Mouse (Mus musculus) kidney, embryonic 15.5 days (tissue): ENCODE results near the gene Ptafr. TPM values are rescaled to one million over a fixed set of nuclear protein-coding genes. Genes with fewer than 3 reads are reported as not detected.

Experiments used
- ATAC-seq: fragments of 200-750 bp; cut with Nextera tagmentation; replicated peaks from 2 replicates; pipeline ENCODE4 v1.8.0; 2017; ENCODE audit warnings: moderate TSS enrichment; ENCODE audit not compliant: low FRiP score
- H3K27ac ChIP-seq: fragments of 300-500 bp; sonication (generic); 2 replicates; pipeline ENCODE4 v1.5.1; 2015; ENCODE audit warnings: mild to moderate bottlenecking, inconsistent platforms
- H3K27me3 ChIP-seq: fragments of 300-500 bp; sonication (generic); 2 replicates; pipeline ENCODE4 v1.6.1; 2015; ENCODE audit warnings: inconsistent platforms
- H3K36me3 ChIP-seq: fragments of 300-500 bp; sonication (generic); 2 replicates; pipeline ENCODE4 v1.6.1; 2015; ENCODE audit warnings: inconsistent platforms
- H3K4me1 ChIP-seq: fragments of 300-500 bp; sonication (generic); 2 replicates; pipeline ENCODE4 v1.6.1; 2015; ENCODE audit warnings: inconsistent platforms
- H3K4me2 ChIP-seq: fragments of 300-500 bp; sonication (generic); 2 replicates; pipeline ENCODE4 v1.6.1; 2015; ENCODE audit warnings: moderate library complexity, mild to moderate bottlenecking, inconsistent platforms
- H3K4me3 ChIP-seq: fragments of 300-500 bp; sonication (generic); replicated peaks from 2 replicates; pipeline ENCODE4 v1.5.1; 2015; ENCODE audit warnings: mild to moderate bottlenecking, inconsistent platforms
- H3K9ac ChIP-seq: fragments of 300-500 bp; sonication (generic); 2 replicates; pipeline ENCODE4 v1.6.1; 2015; ENCODE audit warnings: mild to moderate bottlenecking, inconsistent platforms
- H3K9me3 ChIP-seq: fragments of 300-500 bp; sonication (generic); replicated peaks from 2 replicates; pipeline ENCODE4 v1.6.1; 2016; ENCODE audit warnings: inconsistent platforms
- WGBS: fragments of 180-500 bp; shearing (Covaris S2); methylation state at CpG from one replicate; pipeline ENCODE4 v1.1.7; 2015; ENCODE audit warnings: mixed read lengths; 5-methylcytosine and 5-hydroxymethylcytosine counted together
- polyA plus RNA-seq: library from polyadenylated mRNA; unstranded; fragments of >200 nt; fragmentation: Nextera tagmentation; extraction: Ambion mirVana; gene quantifications from 2 replicates; pipeline ENCODE4 v1.2.1, GENCODE M21; 2015

The Ptafr gene
- polyA plus RNA-seq, result 0.62 and 1.1 TPM in 2 replicates

- Histone ChIP-seq H3K36me3 (no peaks in the 10 kb centered on the region), H3K4me2 (no peak within 1 kb of the TSS), H3K4me3 (no peak within 1 kb of the TSS), H3K4me1 (peaks cover 4% of the 10 kb centered on the region; the same call in 1 of the 2 replicates), H3K27me3 (no peaks in the 10 kb centered on the region), H3K9me3 (no peaks in the 10 kb centered on the region), H3K27ac (no peak within 1 kb of the TSS), H3K9ac (no peak within 1 kb of the TSS)
- 32% methylated on average over 4 of the region's 4 CpGs for WGBS
- no peak for ATAC-seq
These were observed at the start of gene Ptafr for GRCm38 (mm10) chr4:132563965-132564364. TSS of gene Ptafr (plus strand) at chr4:132564067.

- peak overlapping the region; percentile 90 for H3K27ac ChIP-seq
- H3K4me3 ChIP-seq, result peak overlapping the region; percentile 45
- WGBS, result 1% methylated on average over 21 of the region's 21 CpGs
- H3K4me1 ChIP-seq, result peaks cover 23% of the 10 kb centered on the region
- peak overlapping the region; percentile 94 for H3K4me2 ChIP-seq
- H3K36me3 ChIP-seq, result no peaks in the 10 kb centered on the region
- no peak for ATAC-seq
- no peaks in the 10 kb centered on the region for H3K9me3 ChIP-seq
- H3K27me3 ChIP-seq, result no peaks in the 10 kb centered on the region
- H3K9ac ChIP-seq, result peak overlapping the region; percentile 51
These were observed 49.2 kb upstream of the Ptafr start for GRCm38 (mm10) chr4:132514555-132515135.

GRCm38 (mm10) chr4:132515369-132516155 lies 48.3 kb upstream of the Ptafr start:
- 21% methylated on average over 22 of the region's 22 CpGs for WGBS

GRCm38 (mm10) chr4:132518066-132518465 lies 45.8 kb upstream of the Ptafr start:
- peak overlapping the region; percentile 88 for H3K27ac ChIP-seq
- ATAC-seq, result peak; percentile 47; the same call in 1 of the 2 replicates
- 55% methylated on average over 8 of the region's 8 CpGs for WGBS

More at GRCm38 (mm10) chr4:132515369-132516155, 48.3 kb upstream of the Ptafr start:
- Histone ChIP-seq H3K27me3 (no peaks in the 10 kb centered on the region), H3K4me2 (peak overlapping the region; percentile 94), H3K36me3 (no peaks in the 10 kb centered on the region), H3K9ac (peak overlapping the region; percentile 51), H3K4me3 (peak overlapping the region; percentile 45), H3K4me1 (peaks cover 22% of the 10 kb centered on the region), H3K9me3 (no peaks in the 10 kb centered on the region), H3K27ac (peak overlapping the region; percentile 90)
- ATAC-seq, result peak; percentile 93

GRCm38 (mm10) chr4:132519188-132519587 lies 44.7 kb upstream of the Ptafr start:
- peaks cover 13% of the 10 kb centered on the region for H3K4me1 ChIP-seq
- H3K4me2 ChIP-seq, result no peak overlapping the region
- H3K27me3 ChIP-seq, result no peaks in the 10 kb centered on the region
- H3K9me3 ChIP-seq, result no peaks in the 10 kb centered on the region
- no peak overlapping the region for H3K27ac ChIP-seq
- no peaks in the 10 kb centered on the region for H3K36me3 ChIP-seq
- H3K4me3 ChIP-seq, result no peak overlapping the region
- 86% methylated on average over 3 of the region's 3 CpGs for WGBS
- H3K9ac ChIP-seq, result no peak overlapping the region
- ATAC-seq, result no peak

More at GRCm38 (mm10) chr4:132518066-132518465, 45.8 kb upstream of the Ptafr start:
- Histone ChIP-seq H3K27me3 (no peaks in the 10 kb centered on the region), H3K9ac (no peak overlapping the region), H3K4me1 (peaks cover 19% of the 10 kb centered on the region), H3K4me3 (no peak overlapping the region), H3K9me3 (no peaks in the 10 kb centered on the region), H3K4me2 (no peak overlapping the region), H3K36me3 (no peaks in the 10 kb centered on the region)

- Histone ChIP-seq H3K9ac (no peak overlapping the region), H3K27ac (peak overlapping the region; percentile 45; the same call in 1 of the 2 replicates), H3K9me3 (no peaks in the 10 kb centered on the region), H3K4me3 (no peak overlapping the region), H3K36me3 (peaks cover 4% of the 10 kb centered on the region), H3K4me2 (no peak overlapping the region), H3K4me1 (peaks cover 10% of the 10 kb centered on the region), H3K27me3 (no peaks in the 10 kb centered on the region)
- 23% methylated on average over 11 of the region's 11 CpGs for WGBS
- ATAC-seq, result no peak
These were observed 39.5 kb upstream of the Ptafr start for GRCm38 (mm10) chr4:132524321-132524741.

- WGBS, result 45% methylated on average over 6 of the region's 6 CpGs
- H3K4me2 ChIP-seq, result no peak overlapping the region
- no peaks in the 10 kb centered on the region for H3K9me3 ChIP-seq
- peaks cover 9% of the 10 kb centered on the region for H3K36me3 ChIP-seq
- no peaks in the 10 kb centered on the region for H3K27me3 ChIP-seq
- H3K27ac ChIP-seq, result peak overlapping the region; percentile 45; the same call in 1 of the 2 replicates
- no peak overlapping the region for H3K9ac ChIP-seq
- ATAC-seq, result no peak
- no peak overlapping the region for H3K4me3 ChIP-seq
- H3K4me1 ChIP-seq, result peaks cover 10% of the 10 kb centered on the region
These were observed 39.1 kb upstream of the Ptafr start for GRCm38 (mm10) chr4:132524808-132525207.

GRCm38 (mm10) chr4:132526678-132527077 lies 37.2 kb upstream of the Ptafr start:
- Histone ChIP-seq H3K36me3 (peaks cover 27% of the 10 kb centered on the region), H3K9ac (no peak overlapping the region), H3K27me3 (no peaks in the 10 kb centered on the region), H3K4me1 (peaks cover 14% of the 10 kb centered on the region), H3K4me2 (no peak overlapping the region), H3K4me3 (no peak overlapping the region), H3K9me3 (no peaks in the 10 kb centered on the region), H3K27ac (no peak overlapping the region)
- 66% methylated on average over 2 of the region's 2 CpGs for WGBS
- ATAC-seq, result no peak

- no peak overlapping the region for H3K9ac ChIP-seq
- H3K4me2 ChIP-seq, result no peak overlapping the region
- no peak overlapping the region for H3K27ac ChIP-seq
- H3K4me1 ChIP-seq, result peaks cover 24% of the 10 kb centered on the region
- no peaks in the 10 kb centered on the region for H3K27me3 ChIP-seq
- ATAC-seq, result no peak
- no peaks in the 10 kb centered on the region for H3K9me3 ChIP-seq
- H3K4me3 ChIP-seq, result no peak overlapping the region
- WGBS, result 91% methylated on average over 8 of the region's 8 CpGs
- peaks cover 30% of the 10 kb centered on the region for H3K36me3 ChIP-seq
These were observed 35.8 kb upstream of the Ptafr start for GRCm38 (mm10) chr4:132527917-132528522.

- H3K27ac ChIP-seq, result 0 out of 2 replicates have a peak overlapping the region, but pooled peaks have one; percentile 28
- no peak overlapping the region for H3K4me3 ChIP-seq
- ATAC-seq, result no peak
- H3K36me3 ChIP-seq, result peaks cover 30% of the 10 kb centered on the region
- H3K9me3 ChIP-seq, result no peaks in the 10 kb centered on the region
- H3K9ac ChIP-seq, result no peak overlapping the region
- H3K27me3 ChIP-seq, result no peaks in the 10 kb centered on the region
- 62% methylated on average over 4 of the region's 4 CpGs for WGBS
- H3K4me1 ChIP-seq, result peaks cover 29% of the 10 kb centered on the region
- no peak overlapping the region for H3K4me2 ChIP-seq
These were observed 34.5 kb upstream of the Ptafr start for GRCm38 (mm10) chr4:132529344-132529743.

- H3K4me2 ChIP-seq, result no peak overlapping the region
- no peak overlapping the region for H3K9ac ChIP-seq
- no peak overlapping the region for H3K27ac ChIP-seq
- no peaks in the 10 kb centered on the region for H3K27me3 ChIP-seq
- ATAC-seq, result no peak
- no peak overlapping the region for H3K4me3 ChIP-seq
- H3K4me1 ChIP-seq, result peaks cover 28% of the 10 kb centered on the region
- no peaks in the 10 kb centered on the region for H3K9me3 ChIP-seq
- peaks cover 30% of the 10 kb centered on the region for H3K36me3 ChIP-seq
- 91% methylated on average over 20 of the region's 20 CpGs for WGBS
These were observed 33.6 kb upstream of the Ptafr start for GRCm38 (mm10) chr4:132530033-132530804.
